Mouse (Mus musculus) kidney, adult 11 months (tissue): ENCODE measurements around the gene Lmnb2.

Experiments used
- DNase-seq: peaks from one replicate; pipeline ENCODE4 v3.0.0; 2022

The Lmnb2 gene

GRCm38 (mm10) chr10:80917779-80918434 is at the start of gene Lmnb2:
TSS of gene Lmnb2 (minus strand) at chr10:80918245.
- DNase-seq = peak; percentile 60

GRCm38 (mm10) chr10:80967101-80967656 is 49.1 kb upstream of the Lmnb2 start:
- DNase-seq = no peak

GRCm38 (mm10) chr10:80966296-80966695 is 48.3 kb upstream of the Lmnb2 start:
- peak; percentile 51 for DNase-seq

- no peak for DNase-seq
Measured at GRCm38 (mm10) chr10:80963031-80963975, 45.3 kb upstream of the Lmnb2 start.

GRCm38 (mm10) chr10:80962585-80962984 is 44.5 kb upstream of the Lmnb2 start:
- no peak for DNase-seq

GRCm38 (mm10) chr10:80962051-80962472 is 44.0 kb upstream of the Lmnb2 start:
- DNase-seq = no peak

GRCm38 (mm10) chr10:80960551-80961508 is 42.8 kb upstream of the Lmnb2 start:
- peak; percentile 75 for DNase-seq

GRCm38 (mm10) chr10:80958979-80959637 is 41.1 kb upstream of the Lmnb2 start:
- no peak for DNase-seq

GRCm38 (mm10) chr10:80957791-80958190 is 39.7 kb upstream of the Lmnb2 start:
- DNase-seq = no peak

GRCm38 (mm10) chr10:80956901-80957300 is 38.9 kb upstream of the Lmnb2 start:
- DNase-seq = no peak

- DNase-seq = no peak
Measured at GRCm38 (mm10) chr10:80956385-80956784, 38.3 kb upstream of the Lmnb2 start.

GRCm38 (mm10) chr10:80955536-80955935 is 37.5 kb upstream of the Lmnb2 start:
- DNase-seq = no peak

GRCm38 (mm10) chr10:80954843-80955242 is 36.8 kb upstream of the Lmnb2 start:
- DNase-seq = no peak

GRCm38 (mm10) chr10:80954415-80954814 is 36.4 kb upstream of the Lmnb2 start:
- no peak for DNase-seq

- no peak for DNase-seq
Measured at GRCm38 (mm10) chr10:80952449-80952848, 34.4 kb upstream of the Lmnb2 start.

GRCm38 (mm10) chr10:80951761-80952390 is 33.8 kb upstream of the Lmnb2 start:
- no peak for DNase-seq

GRCm38 (mm10) chr10:80950314-80950713 is 32.3 kb upstream of the Lmnb2 start:
- DNase-seq = no peak

GRCm38 (mm10) chr10:80949081-80949480 is 31.0 kb upstream of the Lmnb2 start:
- no peak for DNase-seq

- DNase-seq = no peak
Measured at GRCm38 (mm10) chr10:80948570-80948969, 30.5 kb upstream of the Lmnb2 start.

- DNase-seq = peak; percentile 62
Measured at GRCm38 (mm10) chr10:80947802-80948201, 29.8 kb upstream of the Lmnb2 start.

GRCm38 (mm10) chr10:80946684-80947437 is 28.8 kb upstream of the Lmnb2 start:
- no peak for DNase-seq
